Mouse (Mus musculus) heart, adult 2 months (tissue): ENCODE measurements at regions not wholly inside any gene's neighbourhood (a gene's known extent, or its start where the extent isn't known, plus 50 kb on each side); places are given as distances from the start of the nearest gene placed in this dataset.

Experiments
- CTCF ChIP-seq: fragments of 200-600 bp; IDR thresholded peaks from 2 replicates; pipeline ENCODE4 v1.8.1; 2022; ENCODE audit warnings: antibody characterized with exemption, mild to moderate bottlenecking, moderate library complexity
- EP300 ChIP-seq: fragments of 200-500 bp; IDR thresholded peaks from 2 replicates; pipeline ENCODE4 v1.6.1; 2011; ENCODE audit warnings: low read depth, low read length, control low read depth; ENCODE audit not compliant: insufficient read depth

GRCm38 (mm10) chr3:144109769-144110168 is 95.3 kb downstream of the Lmo4 start:
- TF ChIP-seq EP300 (no peak), CTCF (no peak)
